Mouse (Mus musculus) hindbrain, embryonic 16.5 days (tissue): Measurements from ENCODE around the gene Zfp740. TPM values are rescaled to one million over a fixed set of nuclear protein-coding genes. Genes with fewer than 3 reads are reported as not detected.

Experiments used
- ATAC-seq: fragments of 200-750 bp; cut with Nextera tagmentation; 2 replicates; pipeline ENCODE4 v1.8.0; 2017; ENCODE audit warnings: moderate TSS enrichment, moderate library complexity
- H3K27ac ChIP-seq: fragments of 300-500 bp; sonication (generic); 2 replicates; pipeline ENCODE4 v1.5.1; 2014; ENCODE audit warnings: low read depth, mild to moderate bottlenecking, control low read depth, low read length, moderate library complexity
- H3K27me3 ChIP-seq: fragments of 300-500 bp; sonication (generic); replicated peaks from 2 replicates; pipeline ENCODE4 v1.6.1; 2014; ENCODE audit warnings: low read length; ENCODE audit not compliant: control insufficient read depth, insufficient read depth
- H3K36me3 ChIP-seq: fragments of 300-500 bp; sonication (generic); 2 replicates; pipeline ENCODE4 v1.6.1; 2014; ENCODE audit warnings: mild to moderate bottlenecking, low read length, moderate library complexity, mixed read lengths; ENCODE audit not compliant: control insufficient read depth, insufficient read depth
- H3K4me1 ChIP-seq: fragments of 300-500 bp; sonication (generic); 2 replicates; pipeline ENCODE4 v1.6.1; 2014; ENCODE audit warnings: low read depth, low read length; ENCODE audit not compliant: control insufficient read depth, insufficient read depth
- H3K4me2 ChIP-seq: fragments of 300-500 bp; sonication (generic); 2 replicates; pipeline ENCODE4 v1.6.1; 2014; ENCODE audit warnings: mild to moderate bottlenecking, low read length, control low read depth, moderate library complexity
- H3K4me3 ChIP-seq: fragments of 300-500 bp; sonication (generic); 2 replicates; pipeline ENCODE4 v1.5.1; 2014; ENCODE audit warnings: mild to moderate bottlenecking, low read length, control low read depth, moderate library complexity
- H3K9ac ChIP-seq: fragments of 300-500 bp; sonication (generic); 2 replicates; pipeline ENCODE4 v1.6.1; 2014; ENCODE audit warnings: low read depth, mild to moderate bottlenecking, control low read depth, low read length, moderate library complexity
- H3K9me3 ChIP-seq: fragments of 300-500 bp; sonication (generic); 2 replicates; pipeline ENCODE4 v1.6.1; 2014; ENCODE audit warnings: mild to moderate bottlenecking, low read length, moderate library complexity; ENCODE audit not compliant: control insufficient read depth
- WGBS: fragments of 180-500 bp; shearing (Covaris S2); extraction: QIAGEN DNeasy Blood & Tissue Kit; methylation state at CpG from one replicate; pipeline ENCODE4 v1.1.7; 2014; 5-methylcytosine and 5-hydroxymethylcytosine counted together
- polyA plus RNA-seq: library from polyadenylated mRNA; unstranded; fragments of >200 nt; fragmentation: Nextera tagmentation; extraction: Ambion mirVana; gene quantifications from 2 replicates; pipeline ENCODE4 v1.2.1, GENCODE M21; 2015

The Zfp740 gene
- polyA plus RNA-seq, 1 experiment from 2014 or later: 39.6 TPM

DNA sequence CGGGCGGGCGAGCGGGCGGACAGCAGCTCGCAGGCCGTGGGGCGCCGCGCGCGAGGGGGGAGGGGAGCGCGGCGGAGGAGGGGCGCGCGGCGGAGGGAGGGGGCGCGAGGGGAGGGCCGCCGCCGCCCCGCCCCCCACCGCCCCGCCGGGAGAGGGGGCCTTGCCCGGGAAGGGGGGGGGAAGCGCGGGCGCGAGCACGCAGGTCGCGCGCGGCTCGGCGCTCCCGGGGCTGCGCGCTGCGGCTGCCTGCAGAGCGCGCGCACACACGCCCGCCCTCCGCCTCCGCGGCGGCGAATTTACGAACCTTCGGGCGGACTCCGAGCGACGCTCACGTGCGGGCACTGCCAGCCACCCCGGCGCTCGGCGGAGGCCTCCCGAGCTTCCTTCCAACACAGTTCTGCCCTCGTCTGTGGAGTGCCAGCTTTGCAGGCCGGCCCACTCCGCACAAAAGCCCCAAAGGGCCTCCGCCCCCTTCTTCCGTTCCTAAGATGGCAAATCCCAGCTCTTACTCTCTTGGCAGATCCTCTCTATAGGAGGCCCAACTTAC is 859 bp downstream of the Zfp740 start:
- Histone ChIP-seq H3K27ac (peak overlapping the region; percentile 100), H3K36me3 (peaks cover 6% of the 10 kb centered on the region), H3K4me2 (peak overlapping the region; percentile 68), H3K4me3 (peak overlapping the region; percentile 90), H3K9me3 (no peaks in the 10 kb centered on the region), H3K4me1 (peaks cover 32% of the 10 kb centered on the region), H3K9ac (peak overlapping the region; percentile 95), H3K27me3 (no peaks in the 10 kb centered on the region)
- peak; percentile 48 for ATAC-seq
- WGBS: under 1% methylated on average over 32 of the region's 72 CpGs

- Histone ChIP-seq H3K4me2 (peak within 1 kb of the TSS; percentile 68), H3K27me3 (no peaks in the 10 kb centered on the region)
- 46% methylated on average over 19 of the region's 19 CpGs for WGBS
Observed at GRCm38 (mm10) chr15:102204674-102205505, 1.8 kb downstream of the Zfp740 start, which contains the start of gene Csad. Gene Csad (minus strand): TSS chr15:102204724.

DNA sequence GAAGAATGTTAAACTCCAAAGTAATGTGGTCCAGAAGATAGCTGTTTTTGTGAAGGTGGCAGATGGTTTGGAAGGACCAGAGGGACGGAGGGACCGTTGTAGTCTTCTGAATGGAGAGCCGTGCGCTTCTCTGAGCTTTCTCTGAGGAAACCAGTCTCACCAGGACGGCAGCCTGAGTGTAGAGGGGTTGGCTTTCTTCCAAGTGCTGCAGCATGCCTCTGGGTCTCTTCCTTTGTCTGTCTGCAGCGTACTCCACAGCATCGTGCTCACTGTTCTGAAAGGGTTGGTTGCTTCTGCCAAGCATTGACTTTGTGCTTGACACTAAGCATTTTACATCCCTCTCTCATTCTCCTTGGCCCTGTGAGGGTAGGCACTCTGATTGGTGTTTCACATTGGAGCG is 2.7 kb downstream of the Zfp740 start:
- peaks cover 15% of the 10 kb centered on the region for H3K36me3 ChIP-seq
- 24% methylated on average over 8 of the region's 8 CpGs for WGBS
- ATAC-seq: peak; percentile 40; the same call in 1 of the 2 replicates
- H3K4me1 ChIP-seq: peaks cover 32% of the 10 kb centered on the region
- peak overlapping the region; percentile 55 for H3K27ac ChIP-seq
- peak overlapping the region; percentile 50 for H3K9ac ChIP-seq
- peak overlapping the region; percentile 68 for H3K4me2 ChIP-seq
- H3K9me3 ChIP-seq: no peaks in the 10 kb centered on the region
- peak overlapping the region; percentile 90 for H3K4me3 ChIP-seq
- no peaks in the 10 kb centered on the region for H3K27me3 ChIP-seq

More at GRCm38 (mm10) chr15:102204674-102205505, 1.8 kb downstream of the Zfp740 start, which contains the start of gene Csad:
- peak within 1 kb of the TSS; percentile 90 for H3K4me3 ChIP-seq
- H3K9ac ChIP-seq: peak within 1 kb of the TSS; percentile 95
- peak within 1 kb of the TSS; percentile 100 for H3K27ac ChIP-seq
- H3K36me3 ChIP-seq: peaks cover 13% of the 10 kb centered on the region
- H3K9me3 ChIP-seq: no peaks in the 10 kb centered on the region
- no peak for ATAC-seq
- peaks cover 32% of the 10 kb centered on the region for H3K4me1 ChIP-seq

GRCm38 (mm10) chr15:102207351-102207750 is 4.3 kb downstream of the Zfp740 start:
- no peaks in the 10 kb centered on the region for H3K27me3 ChIP-seq
- no peak overlapping the region for H3K4me3 ChIP-seq
- H3K4me2 ChIP-seq: no peak overlapping the region
- H3K27ac ChIP-seq: no peak overlapping the region
- peaks cover 17% of the 10 kb centered on the region for H3K36me3 ChIP-seq
- peaks cover 30% of the 10 kb centered on the region for H3K4me1 ChIP-seq
- 65% methylated on average over 3 of the region's 3 CpGs for WGBS
- no peaks in the 10 kb centered on the region for H3K9me3 ChIP-seq
- no peak for ATAC-seq
- H3K9ac ChIP-seq: 0 out of 2 replicates have a peak overlapping the region, but pooled peaks have one; percentile 0

DNA sequence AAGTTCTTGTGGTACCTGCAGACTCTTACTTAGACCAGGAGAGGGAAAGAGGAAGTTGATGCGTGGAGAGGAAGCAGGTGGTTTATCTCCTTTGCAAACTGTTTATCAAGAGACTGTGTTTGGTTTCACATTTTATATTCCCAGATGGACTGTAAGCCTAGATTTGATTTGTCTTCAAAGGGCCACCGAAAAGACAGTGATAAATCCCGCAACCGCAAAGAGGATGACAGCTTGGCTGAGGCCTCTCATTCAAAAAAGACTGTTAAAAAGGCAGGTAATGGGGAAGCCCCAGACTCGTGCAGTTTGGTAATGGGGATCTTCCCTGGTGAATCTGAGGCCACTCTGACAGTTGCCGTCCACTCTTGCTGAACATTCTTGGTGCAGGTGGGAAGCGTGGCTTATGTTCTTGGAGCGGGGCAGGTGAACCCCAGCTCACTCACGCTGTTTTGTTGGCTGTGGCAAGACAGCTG is 5.1 kb downstream of the Zfp740 start:
- Histone ChIP-seq H3K9ac (no peak overlapping the region), H3K36me3 (peaks cover 24% of the 10 kb centered on the region), H3K9me3 (no peaks in the 10 kb centered on the region), H3K27me3 (no peaks in the 10 kb centered on the region), H3K27ac (no peak overlapping the region), H3K4me3 (no peak overlapping the region), H3K4me1 (peaks cover 25% of the 10 kb centered on the region), H3K4me2 (no peak overlapping the region)
- ATAC-seq: no peak
- 90% methylated on average over 9 of the region's 9 CpGs for WGBS

- Histone ChIP-seq H3K4me1 (peaks cover 25% of the 10 kb centered on the region), H3K36me3 (peaks cover 30% of the 10 kb centered on the region)
Observed at GRCm38 (mm10) chr15:102209114-102209513, 6.1 kb downstream of the Zfp740 start.

GRCm38 (mm10) chr15:102210816-102211215 is 7.8 kb downstream of the Zfp740 start:
- WGBS: 93% methylated on average over 4 of the region's 4 CpGs
- no peak for ATAC-seq

More at GRCm38 (mm10) chr15:102209114-102209513, 6.1 kb downstream of the Zfp740 start:
- Histone ChIP-seq H3K9ac (no peak overlapping the region), H3K27ac (no peak overlapping the region), H3K27me3 (no peaks in the 10 kb centered on the region), H3K9me3 (no peaks in the 10 kb centered on the region), H3K4me3 (no peak overlapping the region), H3K4me2 (no peak overlapping the region)
- no peak for ATAC-seq
- 93% methylated on average over 8 of the region's 8 CpGs for WGBS

GRCm38 (mm10) chr15:102211895-102212294 is 8.8 kb downstream of the Zfp740 start:
- H3K4me2 ChIP-seq: no peak overlapping the region
- no peak overlapping the region for H3K4me3 ChIP-seq
- WGBS: 81% methylated on average over 6 of the region's 6 CpGs
- peaks cover 3% of the 10 kb centered on the region for H3K4me1 ChIP-seq
- no peak for ATAC-seq
- H3K36me3 ChIP-seq: peaks cover 37% of the 10 kb centered on the region
- no peak overlapping the region for H3K27ac ChIP-seq
- H3K9me3 ChIP-seq: no peaks in the 10 kb centered on the region
- no peak overlapping the region for H3K9ac ChIP-seq
- H3K27me3 ChIP-seq: no peaks in the 10 kb centered on the region

More at GRCm38 (mm10) chr15:102210816-102211215, 7.8 kb downstream of the Zfp740 start:
- Histone ChIP-seq H3K27ac (no peak overlapping the region), H3K4me3 (no peak overlapping the region), H3K9me3 (no peaks in the 10 kb centered on the region), H3K4me1 (peaks cover 11% of the 10 kb centered on the region), H3K9ac (no peak overlapping the region), H3K36me3 (peaks cover 33% of the 10 kb centered on the region), H3K4me2 (no peak overlapping the region), H3K27me3 (no peaks in the 10 kb centered on the region)

GRCm38 (mm10) chr15:102214132-102214531 is 11.1 kb downstream of the Zfp740 start:
- Histone ChIP-seq H3K9me3 (no peaks in the 10 kb centered on the region), H3K4me1 (no peaks in the 10 kb centered on the region), H3K4me3 (no peak overlapping the region), H3K27me3 (no peaks in the 10 kb centered on the region), H3K9ac (no peak overlapping the region), H3K4me2 (no peak overlapping the region), H3K36me3 (peaks cover 29% of the 10 kb centered on the region), H3K27ac (no peak overlapping the region)
- ATAC-seq: no peak
- WGBS: 43% methylated on average over 2 of the region's 2 CpGs
